Mouse (Mus musculus): ENCODE measurements around the gene Scaper. TPM values are rescaled to one million over a fixed set of nuclear protein-coding genes. Genes with fewer than 3 reads are reported as not detected.

Scaper gene
- polyA plus RNA-seq, 2 experiments, result 0.79 to 1.3 TPM

DNA sequence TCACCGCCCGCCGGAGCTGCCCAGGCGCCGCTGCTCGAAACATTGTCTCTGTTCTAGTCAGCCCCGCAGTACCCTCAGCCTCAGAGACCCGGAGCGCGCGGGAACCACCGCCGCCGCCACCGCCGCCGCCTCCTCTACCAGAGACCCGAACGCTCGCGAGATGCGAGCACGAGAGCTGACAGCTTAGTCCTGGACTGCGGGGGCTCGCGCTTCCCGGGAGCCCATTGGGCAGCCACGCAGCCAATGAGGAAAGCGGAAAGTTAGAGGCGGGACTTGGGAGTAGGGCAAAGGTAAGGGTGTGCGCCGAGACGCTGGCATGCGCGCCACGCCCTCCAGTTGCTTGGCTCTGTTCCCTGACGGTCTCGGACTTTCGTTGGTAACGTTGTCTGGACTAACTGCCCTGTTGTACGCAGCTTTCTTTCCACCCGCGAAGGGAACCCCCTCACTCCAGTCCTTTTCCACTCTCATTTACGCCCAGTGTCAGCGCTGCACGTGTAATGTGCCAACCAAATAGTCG, 425.8 kb downstream of the Scaper start, which contains the start of gene Etfa:
Gene Etfa, minus strand, starts transcription at position 217 of the 517 bp plus-strand sequence.
- under 1% methylated on average over 47 of the region's 47 CpGs for WGBS (ENCODE audit: insufficient replicate concordance)
- peak within 1 kb of the TSS; percentile 82 for H3K27ac ChIP-seq
- no peaks in the 10 kb centered on the region for H3K36me3 ChIP-seq (replicated peaks; ENCODE audit: control insufficient read depth, insufficient read depth, low read depth)
- H3K9me3 ChIP-seq (ENCODE audit: control insufficient read depth, low read length), result no peaks in the 10 kb centered on the region
- peak; percentile 98 for ATAC-seq (ENCODE audit: insufficient read depth)
- no peaks in the 10 kb centered on the region for H3K27me3 ChIP-seq (ENCODE audit: control insufficient read depth, insufficient read depth, low read length)
- peak within 1 kb of the TSS; percentile 91 for H3K4me2 ChIP-seq (ENCODE audit: low read depth)
- H3K4me3 ChIP-seq (ENCODE audit: insufficient read depth in 1 of 2, low read depth in 2 of 2, low read length in 2 of 2), result peak within 1 kb of the TSS; percentile 87 to 98
- peak within 1 kb of the TSS; percentile 94 for H3K9ac ChIP-seq (replicated peaks)
- TF ChIP-seq CTCF (IDR thresholded peaks at IDR 0.05; ENCODE audit: low read depth), result no peak
- TF ChIP-seq EP300 (IDR thresholded peaks at IDR 0.05; ENCODE audit: low read depth), result peak; percentile 63
- peaks cover 0 to 10% of the 10 kb centered on the region in 2 experiments; a peak in 3 of 4 replicates for H3K4me1 ChIP-seq (replicated peaks; ENCODE audit: control insufficient read depth in 2 of 2, insufficient read depth in 2 of 2, low read length in 1 of 2)
- DNase-seq (ENCODE audit: low read depth in 3 of 3, low spot score in 3 of 3), result peak; percentile 97 to 98 (median 98)

- H3K27me3 ChIP-seq (ENCODE audit: control insufficient read depth, insufficient read depth, low read length), result no peaks in the 10 kb centered on the region
- H3K4me2 ChIP-seq (ENCODE audit: low read depth), result peak overlapping the region; percentile 91
- under 1% methylated on average over 32 of the region's 32 CpGs for WGBS (ENCODE audit: insufficient replicate concordance)
- peak overlapping the region; percentile 94 for H3K9ac ChIP-seq (replicated peaks)
- ATAC-seq (ENCODE audit: insufficient read depth) (peak; percentile 77), DNase-seq (ENCODE audit: low read depth in 3 of 3, low spot score in 3 of 3) (peak; percentile 33 to 54 (median 41))
- no peaks in the 10 kb centered on the region for H3K9me3 ChIP-seq (ENCODE audit: control insufficient read depth, low read length)
- H3K27ac ChIP-seq, result peak overlapping the region; percentile 82
- TF ChIP-seq CTCF (IDR thresholded peaks at IDR 0.05; ENCODE audit: low read depth), result no peak
- TF ChIP-seq EP300 (IDR thresholded peaks at IDR 0.05; ENCODE audit: low read depth), result no peak
- no peaks in the 10 kb centered on the region for H3K36me3 ChIP-seq (replicated peaks; ENCODE audit: control insufficient read depth, insufficient read depth, low read depth)
- H3K4me3 ChIP-seq (ENCODE audit: insufficient read depth in 1 of 2, low read depth in 2 of 2, low read length in 2 of 2), result peak overlapping the region; percentile 87 to 98
- H3K4me1 ChIP-seq (replicated peaks; ENCODE audit: control insufficient read depth in 2 of 2, insufficient read depth in 2 of 2, low read length in 1 of 2), result peaks cover 0 to 10% of the 10 kb centered on the region in 2 experiments; a peak in 3 of 4 replicates
These were observed 426.4 kb downstream of the Scaper start for GRCm38 (mm10) chr9:55511521-55511993.

- no peak overlapping the region for H3K27ac ChIP-seq
- H3K4me1 ChIP-seq (replicated peaks; ENCODE audit: control insufficient read depth in 2 of 2, insufficient read depth in 2 of 2, low read length in 1 of 2), result peaks cover 0 to 10% of the 10 kb centered on the region in 2 experiments; a peak in 3 of 4 replicates
- H3K27me3 ChIP-seq (ENCODE audit: control insufficient read depth, insufficient read depth, low read length), result no peaks in the 10 kb centered on the region
- no peak for DNase-seq (ENCODE audit: low read depth in 3 of 3, low spot score in 3 of 3)
- H3K9ac ChIP-seq (replicated peaks), result peak overlapping the region; percentile 94
- no peak for ATAC-seq (ENCODE audit: insufficient read depth)
- WGBS (ENCODE audit: insufficient replicate concordance), result 69% methylated on average over 10 of the region's 10 CpGs
- peak overlapping the region; percentile 12 to 98; a peak in 3 of 4 replicates for H3K4me3 ChIP-seq (ENCODE audit: insufficient read depth in 1 of 2, low read depth in 2 of 2, low read length in 2 of 2)
- H3K4me2 ChIP-seq (ENCODE audit: low read depth), result peak overlapping the region; percentile 91
- no peaks in the 10 kb centered on the region for H3K9me3 ChIP-seq (ENCODE audit: control insufficient read depth, low read length)
- H3K36me3 ChIP-seq (replicated peaks; ENCODE audit: control insufficient read depth, insufficient read depth, low read depth), result no peaks in the 10 kb centered on the region
- TF ChIP-seq EP300 (IDR thresholded peaks at IDR 0.05; ENCODE audit: low read depth) (no peak), CTCF (IDR thresholded peaks at IDR 0.05; ENCODE audit: low read depth) (no peak)
These were observed 427.2 kb downstream of the Scaper start for GRCm38 (mm10) chr9:55510651-55511235.

DNA sequence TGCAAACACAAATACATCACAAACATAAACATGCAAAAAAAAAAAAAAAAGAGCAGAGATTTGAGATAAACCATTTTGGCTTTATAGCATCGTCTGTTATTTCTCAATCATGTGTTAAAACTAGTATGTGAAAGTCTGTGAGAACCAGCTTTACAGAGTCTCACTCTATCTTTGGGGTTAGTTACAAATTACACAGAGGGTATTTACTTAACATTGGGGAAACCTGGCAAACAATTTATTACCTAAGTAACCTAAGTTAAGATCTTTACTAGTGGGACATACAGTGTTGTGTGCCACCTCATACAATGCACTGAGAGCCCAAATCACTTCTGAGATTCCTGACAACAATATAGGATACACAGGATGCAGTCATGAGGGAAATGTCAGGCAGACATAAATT, 428.2 kb downstream of the Scaper start:
- TF ChIP-seq CTCF (IDR thresholded peaks at IDR 0.05; ENCODE audit: low read depth) (no peak), EP300 (IDR thresholded peaks at IDR 0.05; ENCODE audit: low read depth) (no peak)
- Histone ChIP-seq H3K36me3 (replicated peaks; ENCODE audit: control insufficient read depth, insufficient read depth, low read depth) (no peaks in the 10 kb centered on the region), H3K27ac (no peak overlapping the region), H3K9me3 (ENCODE audit: control insufficient read depth, low read length) (no peaks in the 10 kb centered on the region), H3K27me3 (ENCODE audit: control insufficient read depth, insufficient read depth, low read length) (no peaks in the 10 kb centered on the region), H3K4me1 (replicated peaks; ENCODE audit: control insufficient read depth in 2 of 2, insufficient read depth in 2 of 2, low read length in 1 of 2) (peaks cover 0 to 10% of the 10 kb centered on the region in 2 experiments; a peak in 3 of 4 replicates), H3K4me2 (ENCODE audit: low read depth) (peak overlapping the region; percentile 28; the same call in 1 of the 2 replicates), H3K9ac (replicated peaks) (no peak overlapping the region), H3K4me3 (ENCODE audit: insufficient read depth in 1 of 2, low read depth in 2 of 2, low read length in 2 of 2) (no peak overlapping the region)
- DNase-seq (ENCODE audit: low read depth in 3 of 3, low spot score in 3 of 3) (no peak), ATAC-seq (ENCODE audit: insufficient read depth) (no peak)
- WGBS (ENCODE audit: insufficient replicate concordance), result 62% methylated on average over 1 of the region's 1 CpGs

- DNase-seq (ENCODE audit: low read depth in 3 of 3, low spot score in 3 of 3) (no peak), ATAC-seq (ENCODE audit: insufficient read depth) (no peak)
- Histone ChIP-seq H3K4me2 (ENCODE audit: low read depth) (no peak overlapping the region), H3K4me3 (ENCODE audit: insufficient read depth in 1 of 2, low read depth in 2 of 2, low read length in 2 of 2) (no peak overlapping the region), H3K4me1 (replicated peaks; ENCODE audit: control insufficient read depth in 2 of 2, insufficient read depth in 2 of 2, low read length in 1 of 2) (peaks cover 0 to 10% of the 10 kb centered on the region in 2 experiments; a peak in 3 of 4 replicates), H3K9me3 (ENCODE audit: control insufficient read depth, low read length) (no peaks in the 10 kb centered on the region), H3K27me3 (ENCODE audit: control insufficient read depth, insufficient read depth, low read length) (no peaks in the 10 kb centered on the region), H3K27ac (no peak overlapping the region), H3K36me3 (replicated peaks; ENCODE audit: control insufficient read depth, insufficient read depth, low read depth) (no peaks in the 10 kb centered on the region), H3K9ac (replicated peaks) (no peak overlapping the region)
- TF ChIP-seq CTCF (IDR thresholded peaks at IDR 0.05; ENCODE audit: low read depth) (no peak), EP300 (IDR thresholded peaks at IDR 0.05; ENCODE audit: low read depth) (no peak)
- 72% methylated on average over 4 of the region's 4 CpGs for WGBS (ENCODE audit: insufficient replicate concordance)
These were observed 429.2 kb downstream of the Scaper start for GRCm38 (mm10) chr9:55508701-55509100.

All from liver, embryonic 14.5 days (tissue).